Mouse (Mus musculus) urinary bladder, adult 2 months (tissue): ENCODE data around the gene Gm3448. TPM values are rescaled to one million over a fixed set of nuclear protein-coding genes. Genes with fewer than 3 reads are reported as not detected.

ENCODE experiments used
- DNase-seq: peaks from one replicate; pipeline ENCODE4 v3.0.0; 2022; ENCODE audit warnings: low spot score
- polyA plus RNA-seq: library from polyadenylated mRNA; depleted of rRNA; stranded (reverse); fragments of >200 nt; gene quantifications from 2 replicates; pipeline ENCODE4 v1.2.3, GENCODE M21; 2012; rRNA removed

Gm3448 gene
- polyA plus RNA-seq, 1 experiment = 5.0 TPM

GRCm38 (mm10) chr17:14959979-14960378, 81.4 kb downstream of the Gm3448 start:
- no peak for DNase-seq

DNA sequence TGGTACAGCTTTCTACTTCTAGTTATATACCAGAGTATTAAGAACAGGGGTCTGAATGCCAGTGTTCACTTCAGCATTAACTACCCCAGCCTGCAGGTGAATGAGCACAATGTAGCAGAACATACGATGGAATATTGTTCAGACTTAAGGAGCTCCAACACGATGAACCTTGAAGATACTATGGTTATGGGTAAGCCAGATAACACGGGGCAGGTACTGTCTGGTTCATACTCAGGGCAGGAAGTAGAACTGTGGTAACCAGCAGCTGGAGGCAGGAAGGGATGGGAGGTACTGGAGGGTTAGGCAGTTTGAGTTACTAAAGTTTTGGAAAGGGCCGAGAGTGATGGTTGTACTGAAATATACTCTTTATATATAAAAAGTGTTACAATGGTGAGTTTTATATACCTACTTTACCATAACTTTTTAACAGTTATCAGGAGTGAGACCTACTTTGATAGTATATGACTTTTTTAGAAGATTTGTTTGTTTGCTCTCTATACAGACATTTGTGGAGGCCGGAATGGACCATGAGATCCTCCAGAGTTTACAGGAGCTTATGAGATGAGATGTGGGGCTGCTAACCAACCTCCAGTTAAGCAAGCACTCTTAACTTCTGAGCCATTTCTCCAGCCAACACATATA, 82.5 kb downstream of the Gm3448 start:
- no peak for DNase-seq

- no peak for DNase-seq
These were observed 87.9 kb downstream of the Gm3448 start for GRCm38 (mm10) chr17:14953452-14953851.

- DNase-seq = no peak
These were observed 92.0 kb downstream of the Gm3448 start for GRCm38 (mm10) chr17:14949161-14949827.

Other genes starting within 250 kb of the Gm3448 start
- 4.4 and 5.9 TPM in 2 replicates for gene Wdr27, start 98.4 kb downstream of the Gm3448 start, polyA plus RNA-seq
- gene 1600012H06Rik, start 98.4 kb downstream of the Gm3448 start, polyA plus RNA-seq = 40.8 and 55.5 TPM in 2 replicates
- gene Phf10, start 80.3 kb downstream of the Gm3448 start, polyA plus RNA-seq = 47.1 and 55.6 TPM in 2 replicates
- gene 9030025P20Rik, start 63.1 kb downstream of the Gm3448 start, polyA plus RNA-seq = 16.5 and 23.8 TPM in 2 replicates
- 0.18 TPM in 1 of 2 replicates, not detected in the other for gene Gm3417, start 62.7 kb downstream of the Gm3448 start, polyA plus RNA-seq
- 8.8 and 9.7 TPM in 2 replicates for gene Gm3435, start 31.4 kb downstream of the Gm3448 start, polyA plus RNA-seq
- gene Ermard, start 329 bp downstream of the Gm3448 start, polyA plus RNA-seq = 84.8 and 102 TPM in 2 replicates
- 0.39 and 0.40 TPM in 2 replicates for gene Tcte3, start within 50 bp of the Gm3448 start, polyA plus RNA-seq